Mouse (Mus musculus) cortical plate, adult 2 months (tissue): ENCODE data around the gene Gm49416. TPM values are rescaled to one million over a fixed set of nuclear protein-coding genes. Genes with fewer than 3 reads are reported as not detected.
A peak's percentile ranks its signal among the peaks of the same experiment; 100 is the strongest.

ENCODE experiments used
- H3K27ac ChIP-seq: fragments of 200-500 bp; 2 replicates; pipeline ENCODE4 v1.5.1; 2012; ENCODE audit warnings: low read length, control low read depth, inconsistent platforms; ENCODE audit not compliant: insufficient read depth
- H3K4me1 ChIP-seq: fragments of 200-500 bp; 2 replicates; pipeline ENCODE4 v1.6.1; 2011; ENCODE audit warnings: low read length; ENCODE audit not compliant: control insufficient read depth, insufficient read depth
- H3K4me3 ChIP-seq: fragments of 200-500 bp; 2 replicates; pipeline ENCODE4 v1.5.1; 2011; ENCODE audit warnings: mild to moderate bottlenecking, low read length, control low read depth; ENCODE audit not compliant: insufficient read depth
- CTCF ChIP-seq: fragments of 200-500 bp; IDR thresholded peaks from 2 replicates; pipeline ENCODE4 v1.5.1; 2011; ENCODE audit warnings: mild to moderate bottlenecking, control low read depth, low read length; ENCODE audit not compliant: insufficient read depth; ENCODE audit errors: extremely low read depth
- POLR2A ChIP-seq: fragments of 200-500 bp; IDR thresholded peaks from 2 replicates; pipeline ENCODE4 v1.6.1; 2011; ENCODE audit warnings: mild to moderate bottlenecking, low read length, control low read depth; ENCODE audit not compliant: insufficient read depth; ENCODE audit errors: extremely low read depth
- polyA plus RNA-seq: library from polyadenylated mRNA; depleted of rRNA; stranded (reverse); fragments of >200 nt; gene quantifications from 2 replicates; pipeline ENCODE4 v1.2.3, GENCODE M21; 2012; rRNA removed

Gm49416 gene
- polyA plus RNA-seq, result not detected in 2 replicates

DNA sequence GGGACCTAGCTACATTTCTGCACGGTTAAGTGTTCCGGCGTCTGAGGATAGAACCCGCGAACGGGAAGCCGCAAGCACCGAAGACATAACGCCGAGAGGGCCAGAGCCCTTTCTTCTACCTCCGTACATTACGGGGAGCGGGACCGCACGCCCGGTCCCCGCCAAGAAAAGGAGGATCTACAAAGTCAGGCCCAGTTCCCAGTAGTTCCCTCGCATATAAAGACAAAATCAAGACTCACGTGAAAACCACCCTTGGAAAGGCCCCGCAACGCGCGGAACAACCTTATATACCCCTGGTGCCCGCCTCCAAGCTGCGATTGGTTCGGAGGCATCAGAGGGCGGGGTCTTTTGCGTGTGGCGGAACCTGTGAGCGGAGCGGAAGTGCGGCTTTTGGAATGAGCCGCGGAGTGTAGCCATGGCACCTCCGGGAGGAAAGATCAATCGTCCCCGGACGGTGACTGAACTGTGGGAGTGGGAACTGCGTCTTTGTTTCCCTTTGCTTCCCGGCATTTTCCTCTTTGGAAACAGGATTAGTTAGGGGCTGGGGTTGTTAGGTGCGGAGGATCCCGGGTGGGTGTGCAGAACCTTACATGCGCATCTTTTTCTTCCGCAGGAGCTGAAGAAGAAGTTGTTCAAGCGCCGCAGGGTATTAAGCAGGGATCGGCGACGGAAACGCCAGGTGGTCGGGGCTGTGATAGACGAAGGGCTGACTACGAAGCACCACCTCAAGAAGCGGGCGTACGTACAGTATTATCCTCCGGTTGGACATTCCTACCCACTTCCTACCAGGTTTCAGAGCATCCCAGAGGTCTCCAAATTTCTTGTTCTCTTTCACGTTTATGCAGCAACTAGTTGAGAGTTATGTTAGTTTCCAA lies at the start of gene Gm49416, which contains the start of gene 1810009A15Rik:
Gene Gm49416, plus strand, starts transcription at position 416 of the 875 bp plus-strand sequence.
Gene 1810009A15Rik, plus strand, starts transcription at position 343 of the 875 bp plus-strand sequence.
- TF ChIP-seq POLR2A (peak; percentile 95), CTCF (no peak)
- no peak within 1 kb of the TSS for H3K27ac ChIP-seq
- no peaks in the 10 kb centered on the region; the same call in 1 of the 2 replicates for H3K4me1 ChIP-seq
- peak within 1 kb of the TSS; percentile 49 for H3K4me3 ChIP-seq

DNA sequence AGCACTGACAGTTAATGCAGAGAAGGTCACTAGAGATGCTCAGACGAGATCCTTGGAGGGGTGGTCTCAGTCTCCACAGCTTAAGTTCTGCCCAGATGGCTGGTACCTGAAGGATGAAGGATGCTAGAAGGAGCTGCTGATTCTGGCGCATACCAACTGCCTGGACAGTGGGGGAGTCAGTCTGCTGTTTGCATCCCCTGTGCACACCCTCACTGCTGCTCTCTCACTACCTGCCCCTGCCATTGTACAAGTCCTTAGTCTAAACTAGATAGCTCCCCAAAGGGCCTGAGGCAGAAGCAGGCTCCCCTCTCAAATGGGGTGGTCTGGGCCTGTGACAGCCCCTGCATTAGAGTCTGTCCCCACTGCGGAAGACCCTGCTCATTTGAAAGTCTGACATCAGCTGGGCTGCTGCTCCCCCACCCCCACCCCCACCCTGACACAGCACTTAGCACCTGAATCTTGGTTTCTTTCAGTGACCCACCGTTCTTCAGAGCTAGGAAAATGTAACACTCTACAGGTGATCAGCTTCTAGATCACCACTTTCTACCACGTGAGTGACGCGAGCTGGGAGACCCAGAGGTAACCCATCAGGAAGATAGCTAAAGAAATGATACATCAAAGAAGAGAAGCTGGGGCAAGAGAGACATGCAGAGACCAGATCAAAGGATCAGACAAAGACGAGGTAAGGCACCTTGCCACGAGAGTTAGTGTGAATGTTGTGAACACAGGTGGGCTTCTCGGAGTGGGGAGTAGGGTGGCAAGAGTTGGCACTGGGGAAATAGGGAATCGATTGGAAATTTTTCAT lies 49.4 kb upstream of the Gm49416 start, which contains the start of gene Gng3:
Gene Gng3, minus strand, starts transcription at position 92 of the 805 bp plus-strand sequence.
- Histone ChIP-seq H3K4me1 (peaks cover 2% of the 10 kb centered on the region; the same call in 1 of the 2 replicates), H3K27ac (peak within 1 kb of the TSS; percentile 96), H3K4me3 (peak within 1 kb of the TSS; percentile 68)
- TF ChIP-seq POLR2A (peak; percentile 97), CTCF (no peak)

DNA sequence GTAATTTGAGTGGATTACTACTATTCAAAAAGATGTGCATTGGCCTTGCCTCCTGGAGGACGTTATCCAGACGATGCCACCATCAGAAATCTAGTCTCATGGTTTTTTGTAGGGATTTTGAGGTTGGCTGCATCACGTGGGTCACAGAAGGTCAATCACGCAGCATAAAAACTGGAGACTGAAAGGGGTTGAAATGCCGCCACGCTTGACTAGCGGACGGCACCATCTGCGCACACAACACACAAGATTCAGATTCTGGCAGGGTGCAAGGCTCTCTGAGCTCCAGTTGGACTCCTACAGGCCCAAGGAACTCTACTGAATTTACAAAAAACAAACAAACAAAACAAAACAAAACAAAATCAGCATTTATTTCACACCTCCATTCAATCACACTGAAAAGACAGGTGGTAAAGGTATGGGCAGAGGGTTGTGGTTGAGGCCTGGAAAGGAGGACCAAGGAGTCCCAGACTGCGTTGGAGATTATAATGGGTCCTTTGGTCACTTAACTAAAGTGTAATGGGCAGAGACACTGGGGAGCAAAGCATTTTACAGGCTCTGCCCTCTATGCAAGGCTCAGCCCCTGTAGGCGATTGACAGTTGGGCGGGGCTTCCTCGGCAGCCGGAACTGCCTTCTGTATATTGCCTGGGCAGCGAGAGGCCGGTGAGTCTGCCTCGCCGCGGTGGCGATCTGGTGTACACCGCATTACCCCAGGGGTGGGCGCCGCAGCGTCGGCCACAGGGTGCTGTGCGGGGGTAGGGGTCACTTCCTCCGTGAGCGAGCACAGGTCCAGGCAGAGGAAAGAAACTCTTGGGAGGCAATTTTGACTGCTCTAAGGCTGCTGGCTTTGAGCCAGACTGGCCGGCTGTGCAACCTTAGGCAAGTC lies 48.6 kb upstream of the Gm49416 start:
- TF ChIP-seq CTCF (no peak), POLR2A (peak; percentile 74)
- peak overlapping the region; percentile 68 for H3K4me3 ChIP-seq
- peaks cover 2% of the 10 kb centered on the region; the same call in 1 of the 2 replicates for H3K4me1 ChIP-seq
- peak overlapping the region; percentile 74 for H3K27ac ChIP-seq

DNA sequence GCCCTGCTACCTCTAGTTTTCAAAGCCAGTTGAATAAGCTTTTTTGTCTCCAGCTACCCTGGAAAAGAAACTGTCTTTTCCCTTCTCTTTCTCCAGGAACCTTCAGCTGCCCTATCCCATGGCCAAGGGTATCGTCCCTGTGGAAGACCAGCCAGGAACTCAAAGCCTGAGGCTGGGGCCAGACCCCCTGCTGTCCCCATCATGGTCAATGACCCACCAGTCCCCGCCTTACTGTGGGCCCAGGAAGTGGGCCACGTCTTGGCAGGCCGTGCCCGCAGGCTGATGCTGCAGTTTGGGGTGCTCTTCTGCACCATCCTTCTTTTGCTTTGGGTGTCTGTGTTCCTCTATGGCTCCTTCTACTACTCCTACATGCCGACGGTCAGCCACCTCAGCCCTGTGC lies 47.7 kb upstream of the Gm49416 start:
- TF ChIP-seq POLR2A (no peak), CTCF (no peak)
- Histone ChIP-seq H3K4me1 (peaks cover 2% of the 10 kb centered on the region; the same call in 1 of the 2 replicates), H3K4me3 (peak overlapping the region; percentile 68), H3K27ac (no peak overlapping the region)

DNA sequence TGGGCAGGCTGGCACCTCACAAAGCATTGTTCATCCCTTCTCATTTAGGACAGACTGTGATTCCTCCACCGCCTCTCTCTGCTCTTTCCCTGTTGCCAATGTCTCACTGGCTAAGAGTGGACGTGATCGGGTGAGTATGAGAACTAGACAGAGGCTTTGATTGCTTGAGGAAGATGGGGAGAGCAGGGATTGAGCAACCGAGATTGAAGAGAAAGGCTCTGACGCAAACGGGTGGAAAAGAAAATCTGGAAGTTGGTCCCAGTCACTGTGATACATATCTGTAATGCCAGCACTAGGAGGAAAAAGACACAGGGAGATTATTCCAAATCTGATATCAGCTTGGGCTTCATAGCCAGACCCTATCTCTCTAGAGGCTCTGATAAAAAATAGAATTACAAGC lies 45.8 kb upstream of the Gm49416 start:
- Histone ChIP-seq H3K4me3 (no peak overlapping the region), H3K27ac (no peak overlapping the region), H3K4me1 (no peaks in the 10 kb centered on the region; the same call in 1 of the 2 replicates)
- TF ChIP-seq CTCF (no peak), POLR2A (no peak)

DNA sequence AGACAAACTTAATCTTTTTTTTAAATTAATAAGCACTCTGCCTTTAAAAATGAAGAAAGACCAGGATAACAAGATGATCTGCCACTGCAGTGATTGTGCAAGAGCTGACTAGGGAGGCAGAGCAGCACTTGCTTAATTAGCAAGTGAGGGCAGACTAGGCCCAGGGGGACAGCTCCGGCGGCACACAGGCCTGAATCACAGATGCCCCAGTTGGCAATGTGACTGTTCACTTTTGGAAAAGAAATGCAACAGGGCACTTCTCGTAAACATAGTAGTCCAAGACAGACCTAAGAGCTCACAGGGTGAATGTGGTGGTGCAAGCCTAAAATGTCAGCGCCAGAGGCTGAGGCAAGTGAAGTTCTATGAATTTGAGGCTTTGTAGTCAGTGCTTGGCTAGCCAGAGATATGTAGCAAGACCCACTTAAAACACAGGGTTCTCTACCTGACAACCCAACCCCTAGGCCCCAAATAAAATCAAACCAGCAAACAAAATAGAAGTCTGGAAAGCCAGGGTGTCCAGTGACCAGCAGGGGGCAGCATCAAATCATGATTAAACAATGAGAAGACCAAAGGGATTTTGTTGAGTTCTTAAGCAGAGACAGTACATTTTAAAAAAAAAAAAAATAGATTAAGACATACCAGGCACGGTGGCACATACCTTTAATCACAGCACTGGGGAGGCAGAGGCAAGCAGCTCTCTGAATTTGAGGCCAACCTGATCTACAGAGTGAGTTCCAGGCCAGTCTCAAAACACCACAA lies 44.2 kb upstream of the Gm49416 start:
- TF ChIP-seq POLR2A, result no peak
- peak; percentile 62 for TF ChIP-seq CTCF
- Histone ChIP-seq H3K4me1 (no peaks in the 10 kb centered on the region; the same call in 1 of the 2 replicates), H3K27ac (no peak overlapping the region), H3K4me3 (no peak overlapping the region)

DNA sequence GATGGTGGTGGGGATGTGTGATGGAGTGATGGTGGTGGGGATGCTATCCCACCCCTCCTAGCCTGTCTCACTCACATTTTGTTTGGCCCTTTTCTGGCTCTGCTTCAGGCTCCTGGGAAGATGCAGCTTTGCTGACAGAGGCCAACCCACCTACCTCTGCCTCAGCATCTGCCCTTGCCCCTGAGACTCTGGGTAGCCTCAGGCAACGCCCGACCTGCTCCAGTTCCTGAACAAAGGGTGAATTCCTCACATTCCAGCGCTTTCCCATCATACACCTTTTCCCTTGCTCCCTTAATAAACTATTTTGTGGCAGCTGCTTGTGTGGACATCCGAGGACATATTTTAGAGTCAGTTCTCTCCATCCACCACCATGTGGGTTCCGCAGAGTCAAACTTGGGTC lies 40.4 kb upstream of the Gm49416 start:
- H3K4me3 ChIP-seq, result no peak overlapping the region
- TF ChIP-seq CTCF (no peak), POLR2A (no peak)
- H3K4me1 ChIP-seq, result peaks cover 1% of the 10 kb centered on the region; the same call in 1 of the 2 replicates
- H3K27ac ChIP-seq, result no peak overlapping the region

DNA sequence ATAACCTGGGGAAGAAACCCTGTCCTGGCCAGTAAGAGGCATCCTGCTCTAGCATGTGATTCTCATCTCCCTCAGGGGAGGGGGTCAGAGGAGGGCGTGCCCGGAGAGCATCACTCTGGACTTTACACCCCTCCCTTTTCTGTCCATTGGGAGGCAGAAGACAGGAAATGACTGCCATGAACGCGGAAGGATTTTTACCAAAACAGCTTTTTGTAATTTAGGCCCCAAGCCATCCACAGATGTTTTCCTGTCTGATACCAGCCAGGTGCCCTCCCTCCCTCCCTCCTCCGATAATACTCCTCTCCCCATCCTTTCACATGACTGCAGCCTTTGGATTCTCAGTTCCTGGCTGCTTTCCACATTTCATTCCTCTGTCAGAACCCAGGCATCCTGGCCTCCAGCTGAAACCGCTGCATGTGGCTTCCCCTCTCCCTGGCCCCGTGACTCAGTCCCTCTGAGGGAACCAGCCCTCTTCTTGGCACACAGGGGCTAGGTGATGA lies 38.3 kb upstream of the Gm49416 start, which contains the start of gene Lrrn4cl:
Gene Lrrn4cl, plus strand, starts transcription at position 367 of the 500 bp plus-strand sequence.
- Histone ChIP-seq H3K27ac (peak within 1 kb of the TSS; percentile 43; the same call in 1 of the 2 replicates), H3K4me1 (0 out of 2 replicates have a peak, but pooled peaks cover 1% of the 10 kb centered on the region), H3K4me3 (no peak within 1 kb of the TSS)
- TF ChIP-seq POLR2A (no peak), CTCF (no peak)
